Mouse (Mus musculus): ENCODE measurements around the gene Olfr1110. TPM values are rescaled to one million over a fixed set of nuclear protein-coding genes. Genes with fewer than 3 reads are reported as not detected.
"Not testable (repeated sequence)": the region's sequence is repeated elsewhere in the genome, so short reads cannot be mapped to it uniquely, and the experiment has no call there.

Olfr1110 gene
- not detected in 2 replicates for polyA plus RNA-seq (2015; fragmentation: Nextera tagmentation; extraction: Ambion mirVana)

- Histone ChIP-seq H3K9ac (no peak within 1 kb of the TSS), H3K9me3 (no peaks in the 10 kb centered on the region), H3K4me1 (no peaks in the 10 kb centered on the region), H3K4me2 (no peak within 1 kb of the TSS), H3K4me3 (no peak within 1 kb of the TSS), H3K27ac (no peak within 1 kb of the TSS), H3K36me3 (no peaks in the 10 kb centered on the region), H3K27me3 (no peaks in the 10 kb centered on the region)
- no peak for ATAC-seq (ENCODE audit: borderline replicate concordance, extremely low read depth, low FRiP score, low TSS enrichment)
- WGBS = 71% methylated on average over 1 of the region's 1 CpGs
These were observed at the start of gene Olfr1110 for GRCm38 (mm10) chr2:87140200-87140599. Gene Olfr1110 (minus strand): TSS chr2:87140300.

GRCm38 (mm10) chr2:87187498-87187897, 47.4 kb upstream of the Olfr1110 start, which contains the start of gene Olfr1112:
Gene Olfr1112 (plus strand): TSS chr2:87187798.
- H3K9me3 ChIP-seq = no peaks in the 10 kb centered on the region
- H3K4me2 ChIP-seq = no peak within 1 kb of the TSS
- no peaks in the 10 kb centered on the region for H3K27me3 ChIP-seq
- H3K4me1 ChIP-seq = no peaks in the 10 kb centered on the region
- no peaks in the 10 kb centered on the region for H3K36me3 ChIP-seq
- WGBS = 71% methylated on average over 1 of the region's 1 CpGs
- no peak within 1 kb of the TSS for H3K9ac ChIP-seq
- no peak for ATAC-seq (ENCODE audit: borderline replicate concordance, extremely low read depth, low FRiP score, low TSS enrichment)
- H3K4me3 ChIP-seq = no peak within 1 kb of the TSS
- no peak within 1 kb of the TSS for H3K27ac ChIP-seq

GRCm38 (mm10) chr2:87167731-87168130, 27.6 kb upstream of the Olfr1110 start:
- 75% methylated on average over 2 of the region's 2 CpGs for WGBS
- not testable (repeated sequence) for H3K4me3 ChIP-seq; H3K9ac ChIP-seq; H3K27ac ChIP-seq; H3K36me3 ChIP-seq; H3K9me3 ChIP-seq; H3K27me3 ChIP-seq; H3K4me2 ChIP-seq; ATAC-seq (ENCODE audit: borderline replicate concordance, extremely low read depth, low FRiP score, low TSS enrichment); H3K4me1 ChIP-seq

GRCm38 (mm10) chr2:87152524-87152923, 12.4 kb upstream of the Olfr1110 start, which contains the start of gene Olfr1111:
Gene Olfr1111 (minus strand): TSS chr2:87152624.
- H3K36me3 ChIP-seq = no peaks in the 10 kb centered on the region
- no peaks in the 10 kb centered on the region for H3K4me1 ChIP-seq
- H3K9me3 ChIP-seq = no peaks in the 10 kb centered on the region
- no peaks in the 10 kb centered on the region for H3K27me3 ChIP-seq
- H3K4me2 ChIP-seq = no peak within 1 kb of the TSS
- no peak within 1 kb of the TSS for H3K9ac ChIP-seq
- no peak for ATAC-seq (ENCODE audit: borderline replicate concordance, extremely low read depth, low FRiP score, low TSS enrichment)
- no peak within 1 kb of the TSS for H3K27ac ChIP-seq
- no peak within 1 kb of the TSS for H3K4me3 ChIP-seq

GRCm38 (mm10) chr2:87114467-87114866, 25.6 kb downstream of the Olfr1110 start, which contains the start of gene Olfr259:
Gene Olfr259 (minus strand): TSS chr2:87114567.
- no peaks in the 10 kb centered on the region for H3K27me3 ChIP-seq
- H3K36me3 ChIP-seq = no peaks in the 10 kb centered on the region
- H3K4me1 ChIP-seq = no peaks in the 10 kb centered on the region
- no peaks in the 10 kb centered on the region for H3K9me3 ChIP-seq
- H3K4me2 ChIP-seq = no peak within 1 kb of the TSS
- ATAC-seq (ENCODE audit: borderline replicate concordance, extremely low read depth, low FRiP score, low TSS enrichment) = no peak
- H3K27ac ChIP-seq = no peak within 1 kb of the TSS
- H3K9ac ChIP-seq = no peak within 1 kb of the TSS
- H3K4me3 ChIP-seq = no peak within 1 kb of the TSS

- H3K4me3 ChIP-seq = no peak within 1 kb of the TSS
- no peaks in the 10 kb centered on the region for H3K27me3 ChIP-seq
- H3K9ac ChIP-seq = no peak within 1 kb of the TSS
- 84% methylated on average over 1 of the region's 1 CpGs for WGBS
- no peak within 1 kb of the TSS for H3K27ac ChIP-seq
- H3K36me3 ChIP-seq = no peaks in the 10 kb centered on the region
- ATAC-seq (ENCODE audit: borderline replicate concordance, extremely low read depth, low FRiP score, low TSS enrichment) = no peak
- H3K9me3 ChIP-seq = no peaks in the 10 kb centered on the region
- no peaks in the 10 kb centered on the region for H3K4me1 ChIP-seq
- no peak within 1 kb of the TSS for H3K4me2 ChIP-seq
These were observed 44.2 kb downstream of the Olfr1110 start, which contains the start of gene Olfr1109 for GRCm38 (mm10) chr2:87095908-87096307. Gene Olfr1109 (minus strand): TSS chr2:87096008.

Other genes starting within 250 kb of the Olfr1110 start
- gene Olfr1097, start 248.1 kb downstream of the Olfr1110 start, polyA plus RNA-seq (2015; fragmentation: Nextera tagmentation; extraction: Ambion mirVana) = not detected in 2 replicates
- gene Olfr1098, start 215.8 kb downstream of the Olfr1110 start, polyA plus RNA-seq (2015; fragmentation: Nextera tagmentation; extraction: Ambion mirVana) = not detected in 2 replicates
- gene Olfr1099, start 179.6 kb downstream of the Olfr1110 start, polyA plus RNA-seq (2015; fragmentation: Nextera tagmentation; extraction: Ambion mirVana) = not detected in 2 replicates
- gene Olfr1100, start 160.3 kb downstream of the Olfr1110 start, polyA plus RNA-seq (2015; fragmentation: Nextera tagmentation; extraction: Ambion mirVana) = not detected in 2 replicates
- gene Olfr1101, start 149.1 kb downstream of the Olfr1110 start, polyA plus RNA-seq (2015; fragmentation: Nextera tagmentation; extraction: Ambion mirVana) = not detected in 2 replicates
- not detected in 2 replicates for gene Olfr1102, start 141.9 kb downstream of the Olfr1110 start, polyA plus RNA-seq (2015; fragmentation: Nextera tagmentation; extraction: Ambion mirVana)
- not detected in 2 replicates for gene Olfr1104, start 113.2 kb downstream of the Olfr1110 start, polyA plus RNA-seq (2015; fragmentation: Nextera tagmentation; extraction: Ambion mirVana)
- gene Olfr1105, start 103.8 kb downstream of the Olfr1110 start, polyA plus RNA-seq (2015; fragmentation: Nextera tagmentation; extraction: Ambion mirVana) = not detected in 2 replicates
- gene Olfr1106, start 88.0 kb downstream of the Olfr1110 start, polyA plus RNA-seq (2015; fragmentation: Nextera tagmentation; extraction: Ambion mirVana) = not detected in 2 replicates
- gene Olfr1107, start 64.5 kb downstream of the Olfr1110 start, polyA plus RNA-seq (2015; fragmentation: Nextera tagmentation; extraction: Ambion mirVana) = not detected in 2 replicates
- not detected in 2 replicates for gene Olfr1109, start 44.3 kb downstream of the Olfr1110 start, polyA plus RNA-seq (2015; fragmentation: Nextera tagmentation; extraction: Ambion mirVana)
- gene Olfr259, start 25.7 kb downstream of the Olfr1110 start, polyA plus RNA-seq (2015; fragmentation: Nextera tagmentation; extraction: Ambion mirVana) = not detected in 2 replicates
- not detected in 2 replicates for gene Olfr1111, start 12.3 kb upstream of the Olfr1110 start, polyA plus RNA-seq (2015; fragmentation: Nextera tagmentation; extraction: Ambion mirVana)
- not detected in 2 replicates for gene Olfr1112, start 47.5 kb upstream of the Olfr1110 start, polyA plus RNA-seq (2015; fragmentation: Nextera tagmentation; extraction: Ambion mirVana)
- gene Olfr1113, start 68.7 kb upstream of the Olfr1110 start, polyA plus RNA-seq (2015; fragmentation: Nextera tagmentation; extraction: Ambion mirVana) = not detected in 2 replicates
- not detected in 2 replicates for gene Olfr1115, start 107.7 kb upstream of the Olfr1110 start, polyA plus RNA-seq (2015; fragmentation: Nextera tagmentation; extraction: Ambion mirVana)
- not detected in 2 replicates for gene Olfr1116, start 127.2 kb upstream of the Olfr1110 start, polyA plus RNA-seq (2015; fragmentation: Nextera tagmentation; extraction: Ambion mirVana)
- not detected in 2 replicates for gene Olfr1118, start 167.3 kb upstream of the Olfr1110 start, polyA plus RNA-seq (2015; fragmentation: Nextera tagmentation; extraction: Ambion mirVana)
- not detected in 2 replicates for gene Olfr1120, start 214.5 kb upstream of the Olfr1110 start, polyA plus RNA-seq (2015; fragmentation: Nextera tagmentation; extraction: Ambion mirVana)
- not detected in 2 replicates for gene Olfr1121, start 229.6 kb upstream of the Olfr1110 start, polyA plus RNA-seq (2015; fragmentation: Nextera tagmentation; extraction: Ambion mirVana)
- gene Olfr1122, start 245.5 kb upstream of the Olfr1110 start, polyA plus RNA-seq (2015; fragmentation: Nextera tagmentation; extraction: Ambion mirVana) = not detected in 2 replicates